Mouse (Mus musculus) spleen, adult 2 months (tissue): Measurements from ENCODE around the gene Stx6.

Experiments used
- CTCF ChIP-seq: fragments of 200-500 bp; IDR thresholded peaks from 2 replicates; pipeline ENCODE4 v1.5.1; 2011; ENCODE audit warnings: mild to moderate bottlenecking, inconsistent platforms; ENCODE audit not compliant: insufficient read depth, insufficient read length, insufficient replicate concordance; ENCODE audit errors: extremely low read depth
- POLR2A ChIP-seq: fragments of 200-500 bp; IDR thresholded peaks from 2 replicates; pipeline ENCODE4 v1.6.1; 2011; ENCODE audit warnings: low read depth, low read length, inconsistent platforms

- TF ChIP-seq CTCF: no peak
- no peak for TF ChIP-seq POLR2A
Measured at GRCm38 (mm10) chr1:155203954-155204353, 45.4 kb downstream of the Stx6 start.
